19 mouse cellular contexts compared by ENCODE assay signal in genomic region chr2:179414704-179415103, GRCm38 (mm10). TPM values are rescaled to one million over a fixed set of nuclear protein-coding genes. Genes with fewer than 3 reads are reported as not detected.
"Had no signal": no experiment of that assay in that cellular context is flagged by ENCODE, and none has a peak within 500 bp of the region (broad histone marks: within the 10 kb centered on the region; RNA-seq: fewer than 3 reads in every experiment).

No protein-coding gene starts in this region.

- H3K4me3 ChIP-seq: midbrain, embryonic 10.5 days; midbrain, embryonic 12.5 days; myocyte; neural tube, embryonic 13.5 days; neural tube, embryonic 15.5 days had no signal

- H3K4me1 ChIP-seq: midbrain, embryonic 10.5 days; midbrain, embryonic 12.5 days had no signal

- H3K9ac ChIP-seq: lung, embryonic 14.5 days; midbrain, embryonic 12.5 days; neural tube, embryonic 13.5 days; neural tube, embryonic 15.5 days had no signal

- DNase-seq: lung, adult 18-20 months; lung, embryonic 14.5 days; lung, postnatal 10 days; lung, postnatal 4 days; right cerebral cortex, adult 18-20 months; right cerebral cortex, postnatal 25 days; right cerebral cortex, postnatal 4 days; spleen, adult 18-20 months; thymus, adult 18-20 months; thymus, postnatal 14 days; thymus, postnatal 36 days had no signal

- H3K27ac ChIP-seq: midbrain, embryonic 10.5 days; midbrain, embryonic 12.5 days; neural tube, embryonic 13.5 days; neural tube, embryonic 15.5 days had no signal

- ATAC-seq: midbrain, embryonic 16.5 days had no signal

- H3K27me3 ChIP-seq: neural tube, embryonic 13.5 days; neural tube, embryonic 15.5 days had no signal

- H3K9me3 ChIP-seq: midbrain, embryonic 10.5 days; midbrain, embryonic 12.5 days; neural tube, embryonic 13.5 days; neural tube, embryonic 15.5 days had no signal

- H3K4me2 ChIP-seq: lung, embryonic 14.5 days; midbrain, embryonic 12.5 days; neural tube, embryonic 13.5 days; neural tube, embryonic 15.5 days had no signal

- H3K36me3 ChIP-seq: midbrain, embryonic 10.5 days; midbrain, embryonic 12.5 days; neural tube, embryonic 13.5 days; neural tube, embryonic 15.5 days had no signal

RNA-seq across cellular contexts. Expression of gene Cdh4, which starts 27.5 kb away (rescaled TPM):
- total RNA-seq: megakaryocyte, adult 5-6 weeks; megakaryocyte-erythroid progenitor cell, adult 5-6 weeks had no signal
- polyA plus RNA-seq: myocyte had no signal
